Mouse (Mus musculus) ovary, postnatal 36 days (tissue): ENCODE results near the gene Cd72.
A peak's percentile ranks its signal among the peaks of the same experiment; 100 is the strongest.

ENCODE experiments used
- DNase-seq: peaks from one replicate; pipeline ENCODE4 v3.0.0; 2022; ENCODE audit warnings: low spot score, mixed read lengths

The Cd72 gene

GRCm38 (mm10) chr4:43402212-43402611, 52.2 kb downstream of the Cd72 start:
- DNase-seq = no peak

DNA sequence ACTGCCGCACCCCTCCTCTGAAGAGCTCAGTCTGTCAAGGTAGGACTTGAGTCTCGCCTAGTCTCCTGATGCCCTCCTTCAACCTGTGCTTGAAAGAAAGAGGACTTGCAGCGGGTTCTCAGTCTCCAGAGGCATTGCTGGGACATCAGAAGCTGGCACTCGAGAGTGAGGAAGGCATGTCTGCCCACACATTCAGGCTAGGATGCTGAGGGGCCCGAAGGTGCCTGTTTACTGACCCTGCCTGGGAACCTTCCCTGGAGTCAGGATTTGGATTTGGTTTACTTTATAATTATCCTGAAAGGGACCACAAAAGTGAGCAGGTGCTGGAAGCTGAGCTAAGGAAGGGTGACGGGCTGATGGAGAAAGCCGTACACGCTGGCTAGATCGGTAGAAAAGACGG, 52.9 kb downstream of the Cd72 start:
- no peak for DNase-seq

- no peak for DNase-seq
These were observed 53.5 kb downstream of the Cd72 start for GRCm38 (mm10) chr4:43400976-43401375.

DNA sequence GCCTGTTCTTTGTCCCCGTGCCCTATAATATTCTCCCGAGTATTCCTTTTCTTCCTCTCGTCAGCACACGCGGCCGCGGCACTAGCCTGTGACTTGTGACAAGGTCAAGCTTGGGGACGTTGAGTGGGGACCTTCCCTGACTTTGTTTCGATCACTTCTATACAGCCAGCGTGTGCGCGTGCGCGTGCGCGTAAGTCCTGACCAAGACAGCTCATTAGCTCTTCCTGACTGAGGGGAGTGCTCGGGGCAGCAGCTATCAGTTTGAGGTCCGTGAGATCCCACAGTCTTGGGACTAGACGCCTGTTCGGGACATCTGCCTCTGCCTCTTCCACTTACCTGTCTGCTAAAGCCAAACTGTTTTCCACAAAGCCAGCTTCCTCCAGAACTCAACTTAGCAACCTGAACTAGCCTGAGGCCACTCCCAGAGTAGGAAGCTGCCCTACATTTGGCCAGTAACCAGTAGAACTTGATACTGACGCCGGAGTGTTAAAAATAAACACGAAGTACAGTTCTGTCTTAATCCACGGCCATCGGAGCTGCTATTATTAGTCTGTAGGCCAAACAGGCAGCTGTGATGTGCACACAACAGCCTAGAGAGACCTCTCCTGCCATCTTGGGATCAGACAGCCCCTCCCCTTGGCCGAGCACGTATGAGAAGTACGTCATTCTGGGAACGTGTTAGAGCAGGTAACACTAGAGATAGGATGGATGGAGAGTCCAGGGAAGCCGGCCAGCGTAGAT, 54.9 kb downstream of the Cd72 start:
- DNase-seq = no peak

DNA sequence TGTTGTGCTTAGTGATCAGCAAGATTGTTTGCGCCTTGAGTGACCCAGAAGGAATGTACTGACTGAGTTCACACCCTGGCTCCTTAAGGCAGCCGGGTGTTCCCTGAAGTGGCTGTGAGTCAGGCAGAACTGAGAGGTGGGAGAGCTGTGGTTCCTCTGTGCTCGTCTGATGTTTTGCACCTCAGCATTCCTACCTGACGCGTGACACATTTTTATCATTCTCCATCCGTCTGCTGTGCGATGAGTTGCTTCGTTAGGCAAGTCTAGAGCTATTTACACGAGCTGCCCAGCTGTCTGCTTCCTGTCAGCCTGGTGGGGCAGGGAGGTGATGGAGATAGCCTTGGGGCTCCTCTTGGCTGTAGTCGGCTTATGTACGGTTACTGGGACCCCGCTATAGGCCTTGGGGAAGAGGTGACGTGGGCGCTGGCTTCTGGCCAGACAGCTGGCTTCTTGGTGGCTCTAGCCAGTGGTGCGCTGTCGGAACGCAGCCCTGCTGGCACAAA, 55.5 kb downstream of the Cd72 start:
- peak; percentile 69 for DNase-seq

DNA sequence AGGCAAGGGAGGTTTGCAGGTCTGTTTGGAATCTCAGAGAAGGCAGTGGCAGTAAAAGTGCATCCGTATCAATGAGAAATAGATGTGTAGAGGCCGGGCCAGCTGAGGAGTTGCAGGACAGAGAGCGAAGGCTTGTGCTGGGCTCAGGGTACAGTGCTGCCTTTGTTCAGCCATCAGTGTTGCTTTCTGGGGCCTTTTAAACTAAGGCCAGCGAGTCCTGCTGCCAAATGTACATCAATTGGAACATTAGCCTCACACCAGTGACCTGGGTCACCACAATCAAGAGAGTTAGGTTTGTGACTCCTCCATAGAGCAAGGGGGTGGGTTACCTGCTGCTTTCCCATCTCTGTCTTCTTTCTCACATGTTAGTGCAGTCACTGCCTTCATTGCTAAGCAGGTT, 56.4 kb downstream of the Cd72 start:
- DNase-seq = no peak
